ENCODE assay signal across 25 mouse cellular contexts in genomic region chr12:34191246-34191645, GRCm38 (mm10).
"Had no signal": no experiment of that assay in that cellular context is flagged by ENCODE, and none has a peak within 500 bp of the region (broad histone marks: within the 10 kb centered on the region; RNA-seq: fewer than 3 reads in every experiment).

No protein-coding gene starts in this region.

- ATAC-seq: hindbrain, postnatal 0 days; intestine, embryonic 16.5 days had no signal

- DNase-seq: gastrocnemius, postnatal 14 days; gastrocnemius, postnatal 36 days; heart, adult 18-20 months; heart, postnatal 14 days; heart, postnatal 36 days; kidney, adult 11 months; kidney, adult 2 months; kidney, adult 9 months; kidney, postnatal 25 days; kidney, postnatal 4 days; liver; liver, embryonic 13.5 days had no signal

- H3K9ac ChIP-seq: heart, embryonic 12.5 days; hindbrain, embryonic 13.5 days; hindbrain, embryonic 15.5 days; kidney, embryonic 15.5 days; limb, embryonic 12.5 days; liver, embryonic 13.5 days had no signal

- H3K4me2 ChIP-seq: heart, embryonic 12.5 days; hindbrain, embryonic 13.5 days; hindbrain, embryonic 15.5 days; kidney, embryonic 15.5 days; limb, embryonic 12.5 days; liver, embryonic 11.5 days; liver, embryonic 13.5 days had no signal

- H3K9me3 ChIP-seq: heart, embryonic 10.5 days; heart, embryonic 12.5 days; hindbrain, embryonic 13.5 days; hindbrain, embryonic 15.5 days; kidney, embryonic 15.5 days; limb, embryonic 10.5 days; limb, embryonic 12.5 days; liver, embryonic 13.5 days had no signal

- H3K4me1 ChIP-seq: heart, embryonic 10.5 days; heart, embryonic 12.5 days; hindbrain, embryonic 13.5 days; hindbrain, embryonic 15.5 days; kidney, embryonic 15.5 days; limb, embryonic 12.5 days; liver, embryonic 13.5 days had no signal

- H3K27me3 ChIP-seq: heart, embryonic 12.5 days; hindbrain, embryonic 13.5 days; hindbrain, embryonic 15.5 days; kidney, embryonic 15.5 days; limb, embryonic 12.5 days; liver, embryonic 13.5 days had no signal

- H3K36me3 ChIP-seq: heart, embryonic 10.5 days; heart, embryonic 12.5 days; hindbrain, embryonic 13.5 days; hindbrain, embryonic 15.5 days; kidney, embryonic 15.5 days; limb, embryonic 10.5 days; limb, embryonic 12.5 days; liver, embryonic 13.5 days had no signal

- H3K27ac ChIP-seq: heart, embryonic 10.5 days; hindbrain, embryonic 13.5 days; hindbrain, embryonic 15.5 days; hindbrain, postnatal 0 days; kidney, embryonic 15.5 days; kidney, postnatal 0 days; layer of hippocampus, adult 2 months; left cerebral cortex, adult 2 months; limb, embryonic 10.5 days; limb, embryonic 12.5 days; liver, embryonic 13.5 days had no signal

- H3K4me3 ChIP-seq: heart, embryonic 10.5 days; heart, embryonic 12.5 days; hindbrain, embryonic 13.5 days; hindbrain, embryonic 15.5 days; kidney, embryonic 15.5 days; layer of hippocampus, adult 2 months; left cerebral cortex, adult 2 months; limb, embryonic 10.5 days; limb, embryonic 12.5 days; liver, embryonic 13.5 days had no signal
